ENCODE assay signal across 19 mouse cellular contexts in genomic region chr1:156464963-156465362, GRCm38 (mm10). TPM values are rescaled to one million over a fixed set of nuclear protein-coding genes. Genes with fewer than 3 reads are reported as not detected.
"Had no signal": no experiment of that assay in that cellular context is flagged by ENCODE, and none has a peak within 500 bp of the region (broad histone marks: within the 10 kb centered on the region; RNA-seq: fewer than 3 reads in every experiment).

No protein-coding gene starts in this region.

- ATAC-seq: liver, embryonic 12.5 days; midbrain, embryonic 13.5 days; midbrain, embryonic 15.5 days had no signal

- H3K4me3 ChIP-seq: liver, embryonic 12.5 days; megakaryocyte, embryonic 14.5 days; midbrain, embryonic 13.5 days; midbrain, embryonic 15.5 days; neural tube, embryonic 12.5 days; stomach, embryonic 15.5 days had no signal

- H3K4me1 ChIP-seq: midbrain, embryonic 13.5 days; midbrain, embryonic 15.5 days; neural tube, embryonic 12.5 days had no signal

- H3K27ac ChIP-seq: liver, embryonic 12.5 days; liver, embryonic 14.5 days; macrophage; midbrain, embryonic 13.5 days; midbrain, embryonic 15.5 days; neural tube, embryonic 12.5 days; stomach, embryonic 15.5 days; stomach, postnatal 0 days had no signal

- H3K36me3 ChIP-seq: midbrain, embryonic 15.5 days had no signal

- H3K9ac ChIP-seq: liver, embryonic 12.5 days; liver, embryonic 14.5 days; lung, embryonic 14.5 days; midbrain, embryonic 13.5 days; midbrain, embryonic 15.5 days; neural tube, embryonic 12.5 days; stomach, embryonic 15.5 days had no signal

- DNase-seq: right cerebral cortex, postnatal 14 days; thymus, adult 2 months; thymus, postnatal 25 days; thymus, postnatal 4 days had no signal

- H3K27me3 ChIP-seq: liver, embryonic 12.5 days; midbrain, embryonic 13.5 days; midbrain, embryonic 15.5 days; neural tube, embryonic 12.5 days; stomach, embryonic 15.5 days had no signal

- H3K9me3 ChIP-seq: midbrain, embryonic 15.5 days had no signal

- H3K4me2 ChIP-seq: liver, embryonic 12.5 days; lung, embryonic 14.5 days; midbrain, embryonic 11.5 days; midbrain, embryonic 13.5 days; midbrain, embryonic 15.5 days; neural tube, embryonic 12.5 days; stomach, embryonic 15.5 days had no signal

RNA-seq across cellular contexts. Expression of gene Axdnd1, which starts 44.0 kb away (rescaled TPM):
- total RNA-seq: liver, adult 2 months; midbrain, postnatal 0 days; monocyte, adult 5-6 weeks had no signal
- polyA plus RNA-seq: liver, adult 2 months; liver, embryonic 12.5 days; neural tube, embryonic 12.5 days; spleen, adult 2 months had no signal
